In genomic region chr16:11077601-11078201, GRCm38 (mm10) we compare ENCODE assay signal across 21 mouse cellular contexts. TPM values are rescaled to one million over a fixed set of nuclear protein-coding genes. Genes with fewer than 3 reads are reported as not detected.
DNase-seq lines count a peak whose midpoint lies in the region; ATAC-seq and TF ChIP-seq lines count a peak whose summit lies in the region.
"Had no signal": no experiment of that assay in that cellular context is flagged by ENCODE, and none has a peak within 500 bp of the region (broad histone marks: within the 10 kb centered on the region; RNA-seq: fewer than 3 reads in every experiment).

No protein-coding gene starts in this region.

- WGBS in spleen, adult 2 months: 31% methylated on average over 9 of the region's 9 CpGs
- WGBS in midbrain, postnatal 0 days: 86% methylated on average over 9 of the region's 9 CpGs

- H3K27me3 ChIP-seq in spleen, adult 2 months (ENCODE audit: control insufficient read depth, insufficient read depth, low read length): no peaks in the 10 kb centered on the region
- no peaks in the 10 kb centered on the region for H3K27me3 ChIP-seq in midbrain, postnatal 0 days (ENCODE audit: insufficient read depth, low read length)
- H3K27me3 ChIP-seq: embryonic facial prominence, embryonic 13.5 days; stomach, embryonic 15.5 days had no signal

- no peak overlapping the region for H3K4me3 ChIP-seq in spleen, adult 2 months (ENCODE audit: extremely low read depth, insufficient read depth, insufficient read length)
- no peak overlapping the region for H3K4me3 ChIP-seq in midbrain, postnatal 0 days (ENCODE audit: low read depth, low read length)
- H3K4me3 ChIP-seq: embryonic facial prominence, embryonic 13.5 days; heart, embryonic 10.5 days; stomach, embryonic 15.5 days had no signal

- H3K4me1 ChIP-seq in spleen, adult 2 months (ENCODE audit: control insufficient read depth, insufficient read depth, insufficient read length): peaks cover 46% of the 10 kb centered on the region
- H3K4me1 ChIP-seq in midbrain, postnatal 0 days (ENCODE audit: insufficient read depth, low read length): no peaks in the 10 kb centered on the region

- H3K36me3 ChIP-seq in spleen, adult 2 months (ENCODE audit: control insufficient read depth, insufficient read depth, low read length): peaks cover 42% of the 10 kb centered on the region
- H3K36me3 ChIP-seq in midbrain, postnatal 0 days (ENCODE audit: insufficient read depth, low read length): peaks cover 24% of the 10 kb centered on the region

- peak; percentile 41 for TF ChIP-seq POLR2A in spleen, adult 2 months (IDR thresholded peaks at IDR 0.05; ENCODE audit: low read depth, low read length)

- H3K27ac ChIP-seq in spleen, adult 2 months (ENCODE audit: insufficient read depth, low read length): peak overlapping the region; percentile 99
- no peak overlapping the region for H3K27ac ChIP-seq in midbrain, postnatal 0 days (ENCODE audit: low read depth, low read length)
- H3K27ac ChIP-seq: embryonic facial prominence, embryonic 13.5 days; heart, embryonic 10.5 days; macrophage; stomach, embryonic 15.5 days had no signal

- no peak overlapping the region for H3K4me2 ChIP-seq in midbrain, postnatal 0 days (ENCODE audit: low read depth, low read length, poor library complexity, severe bottlenecking)
- H3K4me2 ChIP-seq: embryonic facial prominence, embryonic 13.5 days; stomach, embryonic 15.5 days had no signal

- H3K9ac ChIP-seq in midbrain, postnatal 0 days (replicated peaks; ENCODE audit: low read length, poor library complexity, severe bottlenecking): no peak overlapping the region
- H3K9ac ChIP-seq: embryonic facial prominence, embryonic 13.5 days; liver, postnatal 0 days; stomach, embryonic 15.5 days had no signal

- peak; percentile 49 for DNase-seq in lung, postnatal 25 days (ENCODE audit: low spot score)
- DNase-seq in lung, postnatal 4 days: no peak
- peak; percentile 77 to 95 for DNase-seq in spleen, adult 2 months (ENCODE audit: low read depth in 1 of 2, low spot score in 2 of 2)
- no peak for DNase-seq in urinary bladder, adult 2 months (ENCODE audit: low spot score)
- DNase-seq in midbrain, postnatal 0 days (ENCODE audit: low spot score): no peak
- no peak for DNase-seq in kidney, postnatal 4 days
- DNase-seq: adrenal gland, postnatal 25 days; cerebellum, adult 8-10 months; gastrocnemius, postnatal 25 days; heart, postnatal 36 days; kidney, adult 9 months; kidney, postnatal 36 days; liver; liver, postnatal 0 days; midbrain, embryonic 14.5 days had no signal

- no peak for TF ChIP-seq CTCF in spleen, adult 2 months (IDR thresholded peaks at IDR 0.05; ENCODE audit: extremely low read depth, insufficient read depth, insufficient read length, insufficient replicate concordance)
- TF ChIP-seq CTCF in midbrain, postnatal 0 days (IDR thresholded peaks at IDR 0.05): no peak

- H3K9me3 ChIP-seq in midbrain, postnatal 0 days (ENCODE audit: low read length): no peaks in the 10 kb centered on the region
- H3K9me3 ChIP-seq: embryonic facial prominence, embryonic 13.5 days; heart, embryonic 10.5 days; stomach, embryonic 15.5 days had no signal

- peak; percentile 64 for ATAC-seq in CD4-positive, CD25-positive, alpha-beta regulatory T cell, adult 4 months
- ATAC-seq in inflammation-experienced regulatory T-cells, adult 6 months: peak; percentile 74
- no peak for ATAC-seq in midbrain, postnatal 0 days (ENCODE audit: low FRiP score)

RNA-seq across cellular contexts. Expression of gene Litaf, which starts 11.7 kb away (rescaled TPM):
- polyA plus RNA-seq in CD4-positive, CD25-positive, alpha-beta regulatory T cell, adult 4 months (2017; shearing (Covaris generic)): 10 to 100 TPM; 47.2 to 61.2 TPM
- 10 to 100 TPM; 29.9 to 99.4 (median 39.3) TPM for polyA plus RNA-seq in inflammation-experienced regulatory T-cells, adult 6 months (2017; shearing (Covaris generic))
- 115 and 171 TPM in 2 replicates for polyA plus RNA-seq in spleen, adult 2 months (2012; rRNA removed)
- polyA plus RNA-seq in urinary bladder, adult 2 months (2012; rRNA removed): 47.8 and 57.6 TPM in 2 replicates
- total RNA-seq in midbrain, postnatal 0 days (2014; rRNA removed): 19.0 and 22.4 TPM in 2 replicates
- 20.5 and 20.7 TPM in 2 replicates for polyA plus RNA-seq in midbrain, postnatal 0 days (2015; fragmentation: Nextera tagmentation; extraction: Ambion mirVana)

RNA-seq across cellular contexts. Expression of gene Snn, which starts 17.0 kb away (rescaled TPM):
- 1 to 10 TPM; 1.3 to 3.5 TPM for polyA plus RNA-seq in CD4-positive, CD25-positive, alpha-beta regulatory T cell, adult 4 months (2017; shearing (Covaris generic))
- polyA plus RNA-seq in inflammation-experienced regulatory T-cells, adult 6 months (2017; shearing (Covaris generic)): 1 to 10 TPM in 2 of 3 experiments, under 1 TPM in 1; 0.84 to 1.3 (median 1.1) TPM
- 129 and 155 TPM in 2 replicates for polyA plus RNA-seq in spleen, adult 2 months (2012; rRNA removed)
- polyA plus RNA-seq in urinary bladder, adult 2 months (2012; rRNA removed): 17.6 and 22.5 TPM in 2 replicates
- total RNA-seq in midbrain, postnatal 0 days (2014; rRNA removed): 241 and 278 TPM in 2 replicates
- 122 and 130 TPM in 2 replicates for polyA plus RNA-seq in midbrain, postnatal 0 days (2015; fragmentation: Nextera tagmentation; extraction: Ambion mirVana)

RNA-seq across cellular contexts. Expression of gene Txndc11, which starts 56.7 kb away (rescaled TPM):
- 10 to 100 TPM in 1 of 2 experiments, 1 to 10 TPM in 1; 7.3 to 10.5 TPM for polyA plus RNA-seq in CD4-positive, CD25-positive, alpha-beta regulatory T cell, adult 4 months (2017; shearing (Covaris generic))
- 10 to 100 TPM in 1 of 3 experiments, 1 to 10 TPM in 2; 6.2 to 12.3 (median 9.7) TPM for polyA plus RNA-seq in inflammation-experienced regulatory T-cells, adult 6 months (2017; shearing (Covaris generic))
- 28.6 and 42.5 TPM in 2 replicates for polyA plus RNA-seq in spleen, adult 2 months (2012; rRNA removed)
- 17.5 and 18.6 TPM in 2 replicates for polyA plus RNA-seq in urinary bladder, adult 2 months (2012; rRNA removed)
- total RNA-seq in midbrain, postnatal 0 days (2014; rRNA removed): 46.4 and 48.4 TPM in 2 replicates
- 25.4 and 30.5 TPM in 2 replicates for polyA plus RNA-seq in midbrain, postnatal 0 days (2015; fragmentation: Nextera tagmentation; extraction: Ambion mirVana)

Comparison
In these comparisons a context has a peak if more than half of its experiments do, and no peak if none do; other contexts are left out.
1. DNase-seq: peak in lung, postnatal 25 days (single experiment) and spleen, adult 2 months (2 of 2); none in lung, postnatal 4 days (0 of 2), urinary bladder, adult 2 months (single experiment), midbrain, postnatal 0 days (single experiment) and kidney, postnatal 4 days (0 of 2).